Mouse (Mus musculus) liver (tissue): ENCODE results near the gene Snapc1.

Experiments
- DNase-seq: peaks from one replicate; pipeline ENCODE4 v3.0.0-alpha.2; 2020; ENCODE audit warnings: mixed read lengths

The Snapc1 gene

DNA sequence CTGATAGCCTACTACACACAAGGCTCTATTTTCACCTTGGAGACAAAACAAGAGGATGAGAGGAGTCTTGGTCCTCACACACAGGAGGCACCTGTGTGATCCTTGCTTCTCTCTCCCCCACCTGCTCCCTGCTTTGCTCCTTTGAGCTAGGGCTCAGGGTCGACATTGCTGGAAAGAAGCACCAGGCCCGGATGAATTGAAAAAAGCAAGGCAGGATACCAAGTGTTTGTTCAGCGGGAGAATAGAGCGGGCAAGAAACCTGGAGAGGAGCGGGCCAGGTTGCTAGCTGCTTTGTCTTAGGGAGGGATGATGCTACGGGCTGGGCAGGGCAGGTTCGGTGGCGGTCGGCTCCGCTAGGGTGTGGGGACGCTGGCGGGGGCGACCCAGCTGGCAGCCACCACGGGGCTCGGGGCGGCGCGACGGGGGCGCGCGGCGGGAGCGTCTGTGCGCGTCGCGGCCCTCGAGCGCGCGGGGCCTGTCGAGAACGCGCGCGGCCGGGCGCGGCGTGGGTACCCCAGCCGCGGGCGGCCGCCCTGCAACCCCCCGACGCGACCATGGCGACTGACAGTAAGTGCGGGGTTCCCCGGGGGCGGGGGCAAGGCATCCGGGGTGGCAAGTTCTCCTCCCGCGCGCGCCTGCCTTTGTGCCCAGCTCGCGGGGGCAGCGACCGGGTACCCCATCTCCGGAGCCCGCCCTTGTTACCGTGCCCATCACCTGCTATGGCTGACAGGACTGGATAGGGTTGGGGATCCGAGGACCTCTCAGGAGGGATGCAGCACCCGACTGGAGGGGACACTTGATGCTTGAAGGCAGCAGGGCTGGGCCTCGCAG lies 33.2 kb downstream of the Snapc1 start, which contains the start of gene Syt16:
Gene Syt16, plus strand, starts transcription at position 365 of the 831 bp plus-strand sequence.
- no peak for DNase-seq

DNA sequence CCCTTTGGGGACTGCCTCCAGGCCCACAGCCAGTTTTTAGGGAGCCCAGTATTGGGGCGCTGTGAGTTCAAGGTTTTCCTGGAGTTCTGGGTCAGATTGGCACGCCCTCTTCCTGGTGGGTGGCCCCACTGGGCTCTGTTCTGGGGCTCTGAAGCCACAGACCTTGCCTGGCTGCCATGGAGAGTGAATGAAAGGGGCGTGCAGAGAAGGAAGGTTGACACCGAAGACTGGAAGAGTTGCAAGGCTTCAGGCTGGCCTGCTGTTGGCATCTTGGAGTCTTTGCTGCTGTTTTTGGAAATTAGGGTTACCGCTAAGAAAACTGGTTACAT lies 33.8 kb downstream of the Snapc1 start:
- no peak for DNase-seq

- DNase-seq, result no peak
Observed at GRCm38 (mm10) chr12:74002449-74002848, 38.2 kb downstream of the Snapc1 start.

DNA sequence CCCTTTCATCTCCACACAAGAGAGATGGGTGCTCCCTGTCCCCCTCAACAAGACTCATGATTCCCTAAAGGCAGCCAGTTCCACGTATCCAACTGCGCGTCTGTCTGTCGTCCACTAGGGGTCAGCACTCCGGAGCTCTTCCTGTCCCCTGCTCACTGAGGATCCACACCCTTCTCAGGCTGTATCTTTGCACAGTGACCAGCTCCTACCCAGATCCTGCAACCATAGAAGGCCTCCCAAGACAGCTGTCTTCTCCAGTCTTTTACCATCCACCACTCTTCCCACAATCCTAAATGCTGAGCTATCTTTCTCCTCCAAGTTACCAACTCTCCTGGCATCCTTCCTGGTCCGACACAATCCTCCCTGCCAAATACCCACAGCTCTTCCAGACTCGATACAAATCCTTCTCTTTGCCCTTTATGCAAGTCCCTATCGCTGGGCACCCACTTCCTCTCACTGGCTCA lies 45.2 kb downstream of the Snapc1 start:
- DNase-seq, result peak; percentile 15

- DNase-seq, result peak; percentile 62
Observed at GRCm38 (mm10) chr12:74013739-74014138, 49.5 kb downstream of the Snapc1 start.

- no peak for DNase-seq
Observed at GRCm38 (mm10) chr12:74014739-74015270, 50.5 kb downstream of the Snapc1 start.

- DNase-seq, result no peak
Observed at GRCm38 (mm10) chr12:74015491-74015890, 51.2 kb downstream of the Snapc1 start.

- no peak for DNase-seq
Observed at GRCm38 (mm10) chr12:74023260-74023659, 59.0 kb downstream of the Snapc1 start.

DNA sequence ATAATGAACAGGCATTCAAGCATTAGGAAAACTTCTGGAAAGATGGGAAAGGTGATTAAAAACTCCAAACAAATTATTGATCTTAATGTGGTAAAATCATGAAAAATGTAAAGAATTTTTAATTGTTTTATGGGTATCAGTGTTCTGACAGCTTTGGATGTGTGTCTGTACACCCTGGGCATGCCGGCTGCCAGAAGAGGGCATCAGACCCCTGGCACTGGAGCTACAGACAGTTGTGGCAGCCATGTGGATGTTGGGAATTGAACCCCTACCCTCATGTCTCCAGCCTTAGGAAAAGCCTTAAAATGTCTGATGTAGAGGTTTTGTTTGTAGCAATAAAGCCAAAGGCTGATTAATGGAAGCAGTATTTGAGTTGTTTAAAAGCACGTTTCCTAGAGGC lies 60.6 kb downstream of the Snapc1 start:
- no peak for DNase-seq
